Mouse (Mus musculus): ENCODE data around the gene Gm10142. TPM values are rescaled to one million over a fixed set of nuclear protein-coding genes. Genes with fewer than 3 reads are reported as not detected.
"Not testable (repeated sequence)": the region's sequence is repeated elsewhere in the genome, so short reads cannot be mapped to it uniquely, and the experiment has no call there.

The Gm10142 gene
- total RNA-seq, 2 experiments from 2014 or later = not detected

DNA sequence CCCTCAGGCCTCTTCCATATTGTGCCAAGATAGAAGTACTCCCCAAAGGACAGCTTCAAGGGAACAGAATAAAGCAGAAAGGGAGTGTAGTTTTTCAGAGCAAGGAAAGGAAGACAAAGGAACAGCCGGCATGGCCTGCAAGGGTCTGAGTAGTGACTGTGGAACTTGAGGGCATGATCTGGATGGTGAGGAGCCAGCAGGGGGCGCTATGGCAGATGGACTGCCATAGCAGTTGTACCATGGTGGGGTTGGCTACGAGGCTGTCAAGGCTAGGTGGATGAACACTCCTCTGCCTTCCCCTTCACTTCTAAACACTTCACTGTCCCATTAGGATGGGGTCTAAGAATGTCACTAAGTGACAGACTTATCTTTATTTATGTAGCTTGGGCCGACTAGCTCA lies 13.6 kb downstream of the Gm10142 start:
- ATAC-seq (replicated peaks; ENCODE audit: low FRiP score, poor library complexity, severe bottlenecking) = no peak

DNA sequence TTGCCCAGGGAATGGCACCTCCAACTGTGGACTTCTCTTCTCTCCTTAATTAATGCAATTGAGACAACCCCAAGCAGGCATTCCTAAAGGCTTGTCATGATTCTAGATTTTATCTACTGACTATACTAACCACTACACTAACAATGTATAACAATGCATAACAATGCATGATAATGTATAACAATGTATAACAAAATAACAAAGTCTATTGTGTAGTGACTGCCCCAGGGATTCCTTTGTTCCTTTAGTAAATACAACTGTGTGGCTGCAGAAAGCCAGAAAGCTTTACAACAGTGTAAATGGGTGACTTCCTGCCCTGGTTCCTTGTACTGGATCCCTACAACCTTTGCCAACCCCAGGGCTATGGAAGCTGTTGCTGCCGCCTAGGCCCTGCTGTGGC lies 20.3 kb downstream of the Gm10142 start:
- ATAC-seq (replicated peaks; ENCODE audit: low FRiP score, poor library complexity, severe bottlenecking) = no peak

DNA sequence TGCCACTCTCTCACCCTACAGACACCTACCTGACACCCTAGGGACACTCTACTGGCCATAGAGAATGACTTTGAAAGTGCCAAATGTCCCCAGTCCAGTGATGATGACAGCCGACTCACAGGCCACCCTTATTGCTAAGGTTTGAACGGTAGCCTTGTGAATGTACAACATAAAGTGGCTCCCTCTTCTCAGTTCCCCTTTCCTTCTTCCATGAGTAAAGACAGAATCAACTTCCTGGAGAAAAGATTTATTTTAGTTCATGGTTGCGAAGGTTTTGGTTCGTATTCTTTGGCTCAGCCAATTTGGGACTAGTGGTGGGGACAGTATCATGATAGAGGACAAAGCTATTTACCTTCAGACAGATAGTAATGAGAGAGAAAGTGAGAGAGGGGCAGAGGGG lies 23.3 kb downstream of the Gm10142 start:
- no peak for ATAC-seq (replicated peaks; ENCODE audit: low FRiP score, poor library complexity, severe bottlenecking)

DNA sequence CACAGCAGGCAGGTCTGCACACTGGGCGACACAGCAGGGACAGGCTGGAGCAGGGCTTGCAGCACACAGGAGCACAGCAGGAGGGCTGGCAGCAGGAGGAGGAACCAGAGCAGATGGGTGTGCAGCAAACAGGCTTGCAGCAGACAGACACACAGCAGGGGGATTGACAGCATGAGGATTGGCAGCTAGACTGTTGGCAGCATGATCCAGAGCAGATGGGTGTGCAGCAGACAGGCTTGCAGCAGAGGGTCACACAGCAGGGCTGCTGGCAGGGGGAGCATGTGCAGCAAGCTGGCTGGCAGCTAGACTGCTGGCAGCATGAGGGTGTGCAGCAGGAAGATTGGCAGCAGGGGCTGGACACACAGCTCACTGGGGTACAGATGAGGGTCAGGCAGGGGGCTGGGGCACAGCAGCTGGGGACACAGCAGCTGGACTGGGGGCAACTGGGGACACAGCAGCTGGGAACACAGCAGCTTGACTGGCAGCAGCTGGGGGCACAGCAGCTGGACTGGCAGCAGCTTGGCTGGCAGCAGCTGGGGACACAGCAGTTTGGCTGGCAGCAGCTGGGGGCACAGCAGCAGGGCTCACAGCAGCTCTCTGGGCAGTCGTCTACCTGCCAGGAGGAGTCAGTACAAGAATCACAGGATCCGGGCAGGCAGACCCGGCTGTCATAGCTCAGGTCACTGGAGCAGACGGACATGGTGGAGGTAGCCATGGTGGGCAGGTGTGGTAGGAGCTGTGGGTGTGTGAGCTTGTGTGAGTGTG lies 26.5 kb downstream of the Gm10142 start, which contains the start of gene Gm18596:
TSS of gene Gm18596 (minus strand) at position 715 of the 765 bp plus-strand sequence.
- ATAC-seq (replicated peaks; ENCODE audit: low FRiP score, poor library complexity, severe bottlenecking) = not testable (repeated sequence)

DNA sequence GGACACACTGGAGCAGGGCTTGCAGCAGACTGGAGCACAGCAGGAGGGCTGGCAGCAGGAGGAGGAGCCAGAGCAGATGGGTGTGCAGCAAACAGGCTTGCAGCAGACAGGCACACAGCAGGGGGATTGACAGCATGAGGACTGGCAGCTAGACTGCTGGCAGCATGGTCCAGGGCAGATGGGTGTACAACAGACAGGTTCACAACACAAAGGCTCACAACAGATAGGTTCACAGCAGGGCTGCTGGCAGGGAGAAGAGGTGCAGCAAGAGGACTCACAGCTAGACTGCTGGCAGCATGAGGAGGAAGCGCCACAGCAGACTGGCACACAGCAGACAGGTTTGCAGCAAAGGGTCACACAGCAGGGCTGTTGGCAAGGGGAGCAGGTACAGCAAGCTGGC lies 35.1 kb downstream of the Gm10142 start:
- not testable (repeated sequence) for ATAC-seq (replicated peaks; ENCODE audit: low FRiP score, poor library complexity, severe bottlenecking)

DNA sequence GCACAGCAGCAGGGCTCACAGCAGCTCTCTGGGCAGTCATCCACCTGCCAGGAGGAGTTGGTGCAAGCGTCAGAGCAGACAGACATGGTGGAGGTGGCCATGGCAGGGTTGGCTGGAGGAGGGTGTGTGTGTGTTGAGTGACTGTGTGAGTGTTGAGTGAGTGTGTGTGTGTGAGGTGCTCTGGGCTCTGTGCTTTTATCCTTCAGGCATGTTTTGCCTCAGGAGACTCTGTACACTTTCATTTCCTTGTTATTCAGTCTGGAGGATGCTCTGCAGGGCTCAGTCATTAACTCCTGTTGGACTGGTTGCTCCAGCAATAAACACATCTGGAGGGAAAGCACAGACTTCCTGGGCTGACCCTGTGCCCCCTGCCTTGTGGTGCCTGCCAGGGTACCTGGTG lies 35.6 kb downstream of the Gm10142 start, which contains the start of gene Gm9736:
TSS of gene Gm9736 (minus strand) at position 101 of the 400 bp plus-strand sequence.
- not testable (repeated sequence) for ATAC-seq (replicated peaks; ENCODE audit: low FRiP score, poor library complexity, severe bottlenecking)

DNA sequence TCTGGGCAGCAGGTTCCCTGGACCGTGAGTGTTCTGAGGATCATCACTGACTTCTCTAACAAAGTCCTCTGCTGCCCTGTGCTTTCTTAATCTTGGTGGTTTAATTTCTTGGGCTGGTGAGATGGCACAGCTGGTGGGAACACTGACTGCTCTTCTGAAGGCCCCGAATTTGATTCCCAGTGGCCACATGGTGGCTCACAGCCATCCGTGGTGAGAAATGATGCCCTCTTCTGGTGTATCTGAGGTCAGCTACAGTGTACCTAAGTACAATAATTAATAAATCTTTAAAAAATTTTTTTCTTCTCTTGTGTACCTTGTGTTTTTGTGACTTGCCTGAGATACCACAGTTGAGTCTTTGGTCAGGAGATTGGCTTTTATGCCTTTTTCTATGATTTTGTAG lies 36.7 kb downstream of the Gm10142 start:
- not testable (repeated sequence) for ATAC-seq (replicated peaks; ENCODE audit: low FRiP score, poor library complexity, severe bottlenecking)

DNA sequence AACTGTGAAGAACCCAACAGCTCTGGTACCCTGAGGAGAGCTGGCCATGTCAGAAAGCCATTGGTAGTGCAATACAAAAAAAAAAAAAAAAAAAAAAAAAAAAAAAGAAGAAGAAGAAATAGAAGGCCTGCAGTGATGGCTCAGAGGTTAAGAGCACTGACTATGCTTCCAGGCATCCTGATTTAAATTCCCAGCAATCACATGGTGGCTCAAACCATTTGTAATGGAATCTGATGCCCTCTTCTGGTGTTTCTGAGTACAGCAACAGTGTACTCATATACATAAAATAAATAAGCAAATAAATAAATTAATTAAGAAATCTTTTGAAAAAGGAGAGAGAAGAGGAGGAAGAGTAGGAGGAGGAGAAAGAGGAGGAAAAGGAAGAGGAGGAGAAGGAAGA lies 37.8 kb downstream of the Gm10142 start:
- ATAC-seq (replicated peaks; ENCODE audit: low FRiP score, poor library complexity, severe bottlenecking) = no peak

DNA sequence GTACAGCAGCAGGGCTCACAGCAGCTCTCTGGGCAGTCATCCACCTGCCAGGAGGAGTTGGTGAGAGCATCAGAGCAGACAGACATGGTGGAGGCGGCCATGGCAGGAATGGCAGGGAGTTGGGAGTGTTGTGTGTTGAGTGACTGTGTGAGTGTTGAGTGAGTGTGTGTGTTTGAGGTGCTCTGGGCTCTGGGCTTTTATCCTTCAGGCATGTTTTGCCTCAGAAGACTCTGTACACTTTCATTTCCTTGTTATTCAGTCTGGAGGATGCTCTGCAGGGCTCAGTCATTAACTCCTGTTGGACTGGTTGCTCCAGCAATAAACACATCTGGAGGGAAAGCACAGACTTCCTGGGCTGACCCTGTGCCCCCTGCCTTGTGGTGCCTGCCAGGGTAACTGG lies 44.0 kb downstream of the Gm10142 start, which contains the start of gene Gm3233:
TSS of gene Gm3233 (minus strand) at position 101 of the 400 bp plus-strand sequence.
- ATAC-seq (replicated peaks; ENCODE audit: low FRiP score, poor library complexity, severe bottlenecking) = not testable (repeated sequence)

Other genes with a start within 250 kb of the Gm10142 start
- 2.2 and 5.9 TPM in 2 replicates for gene Fam207a, start 200.0 kb upstream of the Gm10142 start, total RNA-seq (2015; ENCODE audit: low replicate concordance)
- 13.2 and 16.2 TPM in 2 replicates for gene Fam207a, start 200.0 kb upstream of the Gm10142 start, total RNA-seq (2017; ENCODE audit: low replicate concordance)
- 36.4 and 37.3 TPM in 2 replicates for gene Itgb2, start 185.6 kb upstream of the Gm10142 start, total RNA-seq (2015; ENCODE audit: low replicate concordance)
- gene Itgb2, start 185.6 kb upstream of the Gm10142 start, total RNA-seq (2017; ENCODE audit: low replicate concordance) = 20.9 and 29.3 TPM in 2 replicates
- gene Pttg1ip, start 134.1 kb upstream of the Gm10142 start, total RNA-seq (2015; ENCODE audit: low replicate concordance) = 62.5 and 73.9 TPM in 2 replicates
- 34.0 and 59.3 TPM in 2 replicates for gene Pttg1ip, start 134.1 kb upstream of the Gm10142 start, total RNA-seq (2017; ENCODE audit: low replicate concordance)
- 9.2 and 14.8 TPM in 2 replicates for gene Sumo3, start 109.7 kb upstream of the Gm10142 start, total RNA-seq (2015; ENCODE audit: low replicate concordance)
- gene Sumo3, start 109.7 kb upstream of the Gm10142 start, total RNA-seq (2017; ENCODE audit: low replicate concordance) = 21.1 and 33.6 TPM in 2 replicates
- gene Gm49325, start 109.6 kb upstream of the Gm10142 start, total RNA-seq (2015; ENCODE audit: low replicate concordance) = not detected in 2 replicates
- gene Gm49325, start 109.6 kb upstream of the Gm10142 start, total RNA-seq (2017; ENCODE audit: low replicate concordance) = not detected in 2 replicates
- gene Ube2g2, start 93.5 kb upstream of the Gm10142 start, total RNA-seq (2015; ENCODE audit: low replicate concordance) = 6.8 and 9.6 TPM in 2 replicates
- gene Ube2g2, start 93.5 kb upstream of the Gm10142 start, total RNA-seq (2017; ENCODE audit: low replicate concordance) = 10.4 and 11.3 TPM in 2 replicates
- gene Tspear, start 29.2 kb upstream of the Gm10142 start, total RNA-seq (2015; ENCODE audit: low replicate concordance) = not detected in 2 replicates
- not detected in 2 replicates for gene Tspear, start 29.2 kb upstream of the Gm10142 start, total RNA-seq (2017; ENCODE audit: low replicate concordance)
- gene Gm19402, start 25.1 kb upstream of the Gm10142 start, total RNA-seq (2015; ENCODE audit: low replicate concordance) = not detected in 2 replicates
- gene Gm19402, start 25.1 kb upstream of the Gm10142 start, total RNA-seq (2017; ENCODE audit: low replicate concordance) = not detected in 2 replicates
- not detected in 2 replicates for gene Gm9508, start 18.6 kb upstream of the Gm10142 start, total RNA-seq (2015; ENCODE audit: low replicate concordance)
- not detected in 2 replicates for gene Gm9508, start 18.6 kb upstream of the Gm10142 start, total RNA-seq (2017; ENCODE audit: low replicate concordance)
- gene Gm10272, start 9.2 kb upstream of the Gm10142 start, total RNA-seq (2015; ENCODE audit: low replicate concordance) = not detected in 2 replicates
- gene Gm10272, start 9.2 kb upstream of the Gm10142 start, total RNA-seq (2017; ENCODE audit: low replicate concordance) = not detected in 2 replicates
- not detected in 2 replicates for gene Gm10024, start 4.3 kb upstream of the Gm10142 start, total RNA-seq (2015; ENCODE audit: low replicate concordance)
- gene Gm10024, start 4.3 kb upstream of the Gm10142 start, total RNA-seq (2017; ENCODE audit: low replicate concordance) = not detected in 2 replicates
- not detected in 2 replicates for gene Krtap12-1, start 4.8 kb downstream of the Gm10142 start, total RNA-seq (2015; ENCODE audit: low replicate concordance)
- gene Krtap12-1, start 4.8 kb downstream of the Gm10142 start, total RNA-seq (2017; ENCODE audit: low replicate concordance) = not detected in 2 replicates
- not detected in 2 replicates for gene Gm10100, start 10.7 kb downstream of the Gm10142 start, total RNA-seq (2015; ENCODE audit: low replicate concordance)
- not detected in 2 replicates for gene Gm10100, start 10.7 kb downstream of the Gm10142 start, total RNA-seq (2017; ENCODE audit: low replicate concordance)
- gene Gm18596, start 26.8 kb downstream of the Gm10142 start, total RNA-seq (2015; ENCODE audit: low replicate concordance) = not detected in 2 replicates
- not detected in 2 replicates for gene Gm18596, start 26.8 kb downstream of the Gm10142 start, total RNA-seq (2017; ENCODE audit: low replicate concordance)
- gene Gm9736, start 35.5 kb downstream of the Gm10142 start, total RNA-seq (2015; ENCODE audit: low replicate concordance) = not detected in 2 replicates
- gene Gm9736, start 35.5 kb downstream of the Gm10142 start, total RNA-seq (2017; ENCODE audit: low replicate concordance) = not detected in 2 replicates
- gene Gm3233, start 43.9 kb downstream of the Gm10142 start, total RNA-seq (2015; ENCODE audit: low replicate concordance) = not detected in 2 replicates
- gene Gm3233, start 43.9 kb downstream of the Gm10142 start, total RNA-seq (2017; ENCODE audit: low replicate concordance) = not detected in 2 replicates
- not detected in 2 replicates for gene Gm3238, start 55.5 kb downstream of the Gm10142 start, total RNA-seq (2015; ENCODE audit: low replicate concordance)
- gene Gm3238, start 55.5 kb downstream of the Gm10142 start, total RNA-seq (2017; ENCODE audit: low replicate concordance) = not detected in 2 replicates
- gene Gm7138, start 61.1 kb downstream of the Gm10142 start, total RNA-seq (2015; ENCODE audit: low replicate concordance) = not detected in 2 replicates
- gene Gm7138, start 61.1 kb downstream of the Gm10142 start, total RNA-seq (2017; ENCODE audit: low replicate concordance) = not detected in 2 replicates
- gene Gm3250, start 66.7 kb downstream of the Gm10142 start, total RNA-seq (2015; ENCODE audit: low replicate concordance) = not detected in 2 replicates
- not detected in 2 replicates for gene Gm3250, start 66.7 kb downstream of the Gm10142 start, total RNA-seq (2017; ENCODE audit: low replicate concordance)
- gene Gm7137, start 72.4 kb downstream of the Gm10142 start, total RNA-seq (2015; ENCODE audit: low replicate concordance) = not detected in 2 replicates
- not detected in 2 replicates for gene Gm7137, start 72.4 kb downstream of the Gm10142 start, total RNA-seq (2017; ENCODE audit: low replicate concordance)
- not detected in 2 replicates for gene Gm9639, start 79.3 kb downstream of the Gm10142 start, total RNA-seq (2015; ENCODE audit: low replicate concordance)
- not detected in 2 replicates for gene Gm9639, start 79.3 kb downstream of the Gm10142 start, total RNA-seq (2017; ENCODE audit: low replicate concordance)
- not detected in 2 replicates for gene Gm19668, start 83.3 kb downstream of the Gm10142 start, total RNA-seq (2015; ENCODE audit: low replicate concordance)
- not detected in 2 replicates for gene Gm19668, start 83.3 kb downstream of the Gm10142 start, total RNA-seq (2017; ENCODE audit: low replicate concordance)
- gene Gm9507, start 96.0 kb downstream of the Gm10142 start, total RNA-seq (2015; ENCODE audit: low replicate concordance) = not detected in 2 replicates
- gene Gm9507, start 96.0 kb downstream of the Gm10142 start, total RNA-seq (2017; ENCODE audit: low replicate concordance) = not detected in 2 replicates
- not detected in 2 replicates for gene Gm2696, start 98.9 kb downstream of the Gm10142 start, total RNA-seq (2015; ENCODE audit: low replicate concordance)
- not detected in 2 replicates for gene Gm2696, start 98.9 kb downstream of the Gm10142 start, total RNA-seq (2017; ENCODE audit: low replicate concordance)
- gene Krtap10-4, start 111.3 kb downstream of the Gm10142 start, total RNA-seq (2015; ENCODE audit: low replicate concordance) = not detected in 2 replicates
- gene Krtap10-4, start 111.3 kb downstream of the Gm10142 start, total RNA-seq (2017; ENCODE audit: low replicate concordance) = not detected in 2 replicates
- gene Krtap10-10, start 120.1 kb downstream of the Gm10142 start, total RNA-seq (2015; ENCODE audit: low replicate concordance) = not detected in 2 replicates
- not detected in 2 replicates for gene Krtap10-10, start 120.1 kb downstream of the Gm10142 start, total RNA-seq (2017; ENCODE audit: low replicate concordance)
- not detected in 2 replicates for gene Gm36176, start 131.0 kb downstream of the Gm10142 start, total RNA-seq (2015; ENCODE audit: low replicate concordance)
- not detected in 2 replicates for gene Gm36176, start 131.0 kb downstream of the Gm10142 start, total RNA-seq (2017; ENCODE audit: low replicate concordance)
- gene Gm10318, start 137.1 kb downstream of the Gm10142 start, total RNA-seq (2015; ENCODE audit: low replicate concordance) = not detected in 2 replicates
- not detected in 2 replicates for gene Gm10318, start 137.1 kb downstream of the Gm10142 start, total RNA-seq (2017; ENCODE audit: low replicate concordance)
- not detected in 2 replicates for gene Gm3285, start 146.2 kb downstream of the Gm10142 start, total RNA-seq (2015; ENCODE audit: low replicate concordance)
- not detected in 2 replicates for gene Gm3285, start 146.2 kb downstream of the Gm10142 start, total RNA-seq (2017; ENCODE audit: low replicate concordance)
- not detected in 2 replicates for gene Lrrc3, start 186.7 kb downstream of the Gm10142 start, total RNA-seq (2015; ENCODE audit: low replicate concordance)
- gene Lrrc3, start 186.7 kb downstream of the Gm10142 start, total RNA-seq (2017; ENCODE audit: low replicate concordance) = not detected in 2 replicates